15 mouse cellular contexts compared by ENCODE assay signal in genomic region chr3:116368868-116369437, GRCm38 (mm10). TPM values are rescaled to one million over a fixed set of nuclear protein-coding genes. Genes with fewer than 3 reads are reported as not detected.
DNase-seq lines count a peak whose midpoint lies in the region; ATAC-seq and TF ChIP-seq lines count a peak whose summit lies in the region.
"Had no signal": no experiment of that assay in that cellular context is flagged by ENCODE, and none has a peak within 500 bp of the region (broad histone marks: within the 10 kb centered on the region; RNA-seq: fewer than 3 reads in every experiment).

No protein-coding gene starts in this region.

- peak; percentile 57 for DNase-seq in embryonic facial prominence, embryonic 11.5 days (ENCODE audit: low spot score)
- no peak for DNase-seq in embryonic facial prominence, embryonic 10.5 days (ENCODE audit: low spot score)
- DNase-seq in kidney, postnatal 25 days, result no peak
- peak; percentile 44 for DNase-seq in brain, embryonic 14.5 days (ENCODE audit: low read depth)
- no peak for DNase-seq in thymus, adult 2 months
- no peak for DNase-seq in Muller cell, postnatal 12 days (ENCODE audit: inconsistent ontology term)
- DNase-seq: adrenal gland, adult 2 months; cerebellum, adult 8-10 months; heart, postnatal 4 days had no signal

- no peak for TF ChIP-seq POLR2A in brain, embryonic 14.5 days (IDR thresholded peaks at IDR 0.05; ENCODE audit: borderline replicate concordance, extremely low read depth, insufficient read depth, insufficient read length, poor library complexity, severe bottlenecking)
- TF ChIP-seq POLR2A in thymus, adult 2 months (IDR thresholded peaks at IDR 0.05; ENCODE audit: control insufficient read depth, extremely low read depth, insufficient read depth, low read length, poor library complexity), result no peak

- no peak; the same call in 1 of the 2 replicates for ATAC-seq in embryonic facial prominence, embryonic 11.5 days (replicated peaks; ENCODE audit: insufficient number of reproducible peaks, low FRiP score, low TSS enrichment, low read depth)
- ATAC-seq in kidney, embryonic 15.5 days (replicated peaks; ENCODE audit: low FRiP score), result peak; percentile 85
- ATAC-seq in limb, embryonic 12.5 days (ENCODE audit: insufficient number of reproducible peaks, insufficient read depth, low FRiP score, low TSS enrichment, low read depth), result peak; percentile 89
- ATAC-seq: midbrain, embryonic 13.5 days had no signal

- TF ChIP-seq CTCF in brain, embryonic 14.5 days (IDR thresholded peaks at IDR 0.05; ENCODE audit: borderline replicate concordance, extremely low read depth, insufficient read depth, insufficient read length), result no peak
- TF ChIP-seq CTCF in thymus, adult 2 months (IDR thresholded peaks at IDR 0.05; ENCODE audit: borderline replicate concordance, control insufficient read depth, extremely low read depth, insufficient read depth, low read length, poor library complexity), result no peak

- H3K27me3 ChIP-seq in embryonic facial prominence, embryonic 11.5 days (ENCODE audit: control insufficient read depth, insufficient read depth, low read length), result no peaks in the 10 kb centered on the region
- H3K27me3 ChIP-seq in embryonic facial prominence, embryonic 10.5 days (replicated peaks; ENCODE audit: low read depth, poor library complexity, severe bottlenecking), result no peaks in the 10 kb centered on the region
- no peaks in the 10 kb centered on the region for H3K27me3 ChIP-seq in kidney, embryonic 15.5 days
- H3K27me3 ChIP-seq in limb, embryonic 12.5 days, result no peaks in the 10 kb centered on the region
- H3K27me3 ChIP-seq in thymus, adult 2 months (ENCODE audit: control insufficient read depth, insufficient read depth, low read length), result no peaks in the 10 kb centered on the region
- H3K27me3 ChIP-seq: embryonic facial prominence, embryonic 15.5 days; liver, embryonic 15.5 days; midbrain, embryonic 13.5 days had no signal

- no peak overlapping the region for H3K4me2 ChIP-seq in embryonic facial prominence, embryonic 11.5 days (ENCODE audit: low read depth, low read length)
- H3K4me2 ChIP-seq in kidney, embryonic 15.5 days, result no peak overlapping the region
- no peak overlapping the region for H3K4me2 ChIP-seq in limb, embryonic 12.5 days
- H3K4me2 ChIP-seq: embryonic facial prominence, embryonic 15.5 days; heart, embryonic 11.5 days; liver, embryonic 15.5 days; midbrain, embryonic 13.5 days had no signal

- no peak overlapping the region for H3K27ac ChIP-seq in embryonic facial prominence, embryonic 11.5 days (replicated peaks; ENCODE audit: low read depth, low read length)
- H3K27ac ChIP-seq in embryonic facial prominence, embryonic 10.5 days (replicated peaks), result no peak overlapping the region
- no peak overlapping the region for H3K27ac ChIP-seq in kidney, embryonic 15.5 days
- H3K27ac ChIP-seq in limb, embryonic 12.5 days, result peak overlapping the region; percentile 26
- no peak overlapping the region for H3K27ac ChIP-seq in thymus, adult 2 months (ENCODE audit: control insufficient read depth, insufficient read depth, low read length)
- H3K27ac ChIP-seq: embryonic facial prominence, embryonic 15.5 days; liver, embryonic 15.5 days; midbrain, embryonic 13.5 days had no signal

- no peaks in the 10 kb centered on the region; the same call in 1 of the 2 replicates for H3K36me3 ChIP-seq in embryonic facial prominence, embryonic 11.5 days (replicated peaks; ENCODE audit: control insufficient read depth, insufficient read depth, low read depth, low read length)
- H3K36me3 ChIP-seq in embryonic facial prominence, embryonic 10.5 days (replicated peaks), result peaks cover 25% of the 10 kb centered on the region
- H3K36me3 ChIP-seq in kidney, embryonic 15.5 days, result peaks cover 7% of the 10 kb centered on the region; the same call in 1 of the 2 replicates
- peaks cover 5% of the 10 kb centered on the region; the same call in 1 of the 2 replicates for H3K36me3 ChIP-seq in limb, embryonic 12.5 days
- H3K36me3 ChIP-seq in thymus, adult 2 months (ENCODE audit: control insufficient read depth, insufficient read depth, low read length), result no peaks in the 10 kb centered on the region
- H3K36me3 ChIP-seq: embryonic facial prominence, embryonic 15.5 days; liver, embryonic 15.5 days had no signal

- 17% methylated on average over 4 of the region's 4 CpGs for WGBS in embryonic facial prominence, embryonic 11.5 days
- WGBS in embryonic facial prominence, embryonic 10.5 days, result 16% methylated on average over 4 of the region's 4 CpGs
- 31% methylated on average over 4 of the region's 4 CpGs for WGBS in kidney, embryonic 15.5 days
- WGBS in limb, embryonic 12.5 days, result 12% methylated on average over 4 of the region's 4 CpGs
- WGBS in thymus, adult 2 months, result 87% methylated on average over 4 of the region's 4 CpGs

- no peak overlapping the region for H3K9ac ChIP-seq in embryonic facial prominence, embryonic 11.5 days (replicated peaks; ENCODE audit: low read length)
- no peak overlapping the region for H3K9ac ChIP-seq in kidney, embryonic 15.5 days
- no peak overlapping the region for H3K9ac ChIP-seq in limb, embryonic 12.5 days (replicated peaks)
- H3K9ac ChIP-seq: embryonic facial prominence, embryonic 15.5 days; liver, embryonic 15.5 days; midbrain, embryonic 13.5 days had no signal

- no peaks in the 10 kb centered on the region for H3K9me3 ChIP-seq in embryonic facial prominence, embryonic 11.5 days (replicated peaks; ENCODE audit: control insufficient read depth, low read length)
- H3K9me3 ChIP-seq in embryonic facial prominence, embryonic 10.5 days, result no peaks in the 10 kb centered on the region
- no peaks in the 10 kb centered on the region for H3K9me3 ChIP-seq in kidney, embryonic 15.5 days (replicated peaks)
- H3K9me3 ChIP-seq in limb, embryonic 12.5 days, result no peaks in the 10 kb centered on the region
- H3K9me3 ChIP-seq: embryonic facial prominence, embryonic 15.5 days; liver, embryonic 15.5 days; midbrain, embryonic 13.5 days had no signal

- no peaks in the 10 kb centered on the region for H3K4me1 ChIP-seq in embryonic facial prominence, embryonic 11.5 days (ENCODE audit: control insufficient read depth, insufficient read depth, low read length)
- H3K4me1 ChIP-seq in embryonic facial prominence, embryonic 10.5 days, result peaks cover 21% of the 10 kb centered on the region
- H3K4me1 ChIP-seq in kidney, embryonic 15.5 days, result peaks cover 9% of the 10 kb centered on the region
- peaks cover 13% of the 10 kb centered on the region for H3K4me1 ChIP-seq in limb, embryonic 12.5 days (replicated peaks)
- H3K4me1 ChIP-seq in thymus, adult 2 months (replicated peaks; ENCODE audit: control insufficient read depth, insufficient read depth, low read length), result no peaks in the 10 kb centered on the region
- H3K4me1 ChIP-seq: liver, embryonic 15.5 days had no signal

- no peak overlapping the region for H3K4me3 ChIP-seq in embryonic facial prominence, embryonic 11.5 days (ENCODE audit: low read depth, low read length)
- no peak overlapping the region for H3K4me3 ChIP-seq in embryonic facial prominence, embryonic 10.5 days
- no peak overlapping the region for H3K4me3 ChIP-seq in kidney, embryonic 15.5 days (replicated peaks)
- no peak overlapping the region for H3K4me3 ChIP-seq in limb, embryonic 12.5 days (replicated peaks)
- H3K4me3 ChIP-seq in thymus, adult 2 months (ENCODE audit: control insufficient read depth, insufficient read depth, low read length), result no peak overlapping the region
- H3K4me3 ChIP-seq: embryonic facial prominence, embryonic 15.5 days; liver, embryonic 15.5 days; midbrain, embryonic 13.5 days had no signal

RNA-seq across cellular contexts. Expression of gene Cdc14a, which starts 54.9 kb away (rescaled TPM):
- polyA plus RNA-seq in embryonic facial prominence, embryonic 11.5 days (2014; fragmentation: Nextera tagmentation; extraction: Ambion mirVana), result 15.3 and 15.7 TPM in 2 replicates
- 16.5 and 17.6 TPM in 2 replicates for polyA plus RNA-seq in embryonic facial prominence, embryonic 10.5 days (2016; fragmentation: Nextera tagmentation; extraction: Ambion mirVana)
- polyA plus RNA-seq in kidney, embryonic 15.5 days (2015; fragmentation: Nextera tagmentation; extraction: Ambion mirVana), result 13.6 and 14.7 TPM in 2 replicates
- polyA plus RNA-seq in brain, embryonic 14.5 days (2012; rRNA removed), result 6.5 and 8.5 TPM in 2 replicates
- 14.5 and 16.0 TPM in 2 replicates for polyA plus RNA-seq in limb, embryonic 12.5 days (2016; fragmentation: Nextera tagmentation; extraction: Ambion mirVana)
- polyA plus RNA-seq in thymus, adult 2 months (2012; rRNA removed), result 8.0 and 11.5 TPM in 2 replicates

Comparison
In these comparisons a context has a peak if more than half of its experiments do, and no peak if none do; other contexts are left out.
1. DNase-seq: peak in embryonic facial prominence, embryonic 11.5 days (single experiment) and brain, embryonic 14.5 days (single experiment); none in embryonic facial prominence, embryonic 10.5 days (single experiment), kidney, postnatal 25 days (0 of 2), thymus, adult 2 months (single experiment) and Muller cell, postnatal 12 days (single experiment).